Mouse (Mus musculus) heart, adult 2 months (tissue): ENCODE data around the gene Hps5. TPM values are rescaled to one million over a fixed set of nuclear protein-coding genes. Genes with fewer than 3 reads are reported as not detected.

Experiments
- DNase-seq, 2 experiments: peaks; one replicate each; pipeline ENCODE4 v3.0.0; 2021
- H3K27ac ChIP-seq: fragments of 200-600 bp; 2 replicates; pipeline ENCODE4 v1.8.1; 2022
- H3K27me3 ChIP-seq: fragments of 200-500 bp; 2 replicates; pipeline ENCODE4 v1.6.1; 2012; ENCODE audit warnings: mild to moderate bottlenecking, low read length, inconsistent platforms, mixed read lengths; ENCODE audit not compliant: control insufficient read depth, insufficient read depth
- H3K36me3 ChIP-seq: fragments of 200-500 bp; 2 replicates; pipeline ENCODE4 v1.6.1; 2012; ENCODE audit warnings: low read length, inconsistent platforms; ENCODE audit not compliant: control insufficient read depth, insufficient read depth
- H3K4me1 ChIP-seq: fragments of 200-500 bp; 2 replicates; pipeline ENCODE4 v1.6.1; 2011; ENCODE audit warnings: low read length; ENCODE audit not compliant: control insufficient read depth, insufficient read depth
- H3K4me3 ChIP-seq: fragments of 200-600 bp; 2 replicates; pipeline ENCODE4 v1.8.1; 2022
- H3K79me2 ChIP-seq: fragments of 200-500 bp; replicated peaks from 2 replicates; pipeline ENCODE4 v1.6.1; 2012; ENCODE audit warnings: mild to moderate bottlenecking, inconsistent platforms, low read length, moderate library complexity, mixed read lengths; ENCODE audit not compliant: control insufficient read depth, insufficient read depth
- H3K9ac ChIP-seq: fragments of 200-500 bp; 2 replicates; pipeline ENCODE4 v1.6.1; 2012; ENCODE audit warnings: low read depth, mild to moderate bottlenecking, control low read depth, inconsistent platforms, low read length, mixed read lengths
- CTCF ChIP-seq: fragments of 200-600 bp; IDR thresholded peaks from 2 replicates; pipeline ENCODE4 v1.8.1; 2022; ENCODE audit warnings: antibody characterized with exemption, mild to moderate bottlenecking, moderate library complexity
- EP300 ChIP-seq: fragments of 200-500 bp; IDR thresholded peaks from 2 replicates; pipeline ENCODE4 v1.6.1; 2011; ENCODE audit warnings: low read depth, low read length, control low read depth; ENCODE audit not compliant: insufficient read depth
- POLR2A ChIP-seq: fragments of 200-500 bp; IDR thresholded peaks from 2 replicates; pipeline ENCODE4 v1.6.1; 2011; ENCODE audit warnings: mild to moderate bottlenecking, low read depth, low read length, control low read depth; ENCODE audit not compliant: insufficient read depth
- WGBS: fragments of 180-500 bp; shearing (Covaris S2); methylation state at CpG from one replicate; pipeline ENCODE4 v1.1.7; 2018; 5-methylcytosine and 5-hydroxymethylcytosine counted together
- intact Hi-C: fragments of 180-260 bp; cut with DNase I; formaldehyde crosslinking; loops from one replicate; pipeline ENCODE4 v1.15.1; 2025
- polyA plus RNA-seq: library from polyadenylated mRNA; depleted of rRNA; stranded (reverse); fragments of >200 nt; gene quantifications from 2 replicates; pipeline ENCODE4 v1.2.3, GENCODE M21; 2012
- total RNA-seq, 2 experiments: library from RNA; stranded (reverse); gene quantifications; 2 replicates each; pipeline ENCODE4 v1.2.3; 2021

Gene Hps5
- total and polyA plus RNA-seq, 3 experiments: 5.2 to 9.2 (median 7.5) TPM

DNA sequence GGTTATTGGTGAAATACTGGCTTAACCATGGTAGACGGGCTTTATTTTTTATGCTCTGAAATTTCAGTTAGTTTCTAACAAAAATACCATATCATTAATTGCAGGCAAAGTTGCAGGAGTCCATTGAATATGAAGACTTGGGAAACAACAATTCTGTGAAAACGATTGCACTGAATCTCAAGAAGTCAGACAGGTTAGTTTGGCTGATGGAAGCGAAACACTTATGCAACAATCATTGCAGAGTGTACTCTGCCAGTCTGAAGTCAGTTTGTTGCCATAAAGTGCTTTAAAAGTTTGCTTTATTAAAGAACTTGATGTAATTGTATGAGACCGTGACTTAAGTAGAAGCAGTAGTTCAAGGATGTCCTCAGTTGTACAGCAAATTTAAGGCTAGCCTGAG, 18.1 kb upstream of the Hps5 start:
- H3K4me3 ChIP-seq: no peak overlapping the region
- H3K79me2 ChIP-seq: no peaks in the 10 kb centered on the region
- TF ChIP-seq EP300 (no peak), CTCF (no peak), POLR2A (no peak)
- no peak overlapping the region for H3K9ac ChIP-seq
- DNase-seq: no peak
- 87% methylated on average over 4 of the region's 4 CpGs for WGBS
- H3K36me3 ChIP-seq: no peaks in the 10 kb centered on the region; the same call in none of the 2 replicates
- H3K27ac ChIP-seq: no peak overlapping the region
- intact Hi-C loops: no loop called here
- no peaks in the 10 kb centered on the region for H3K27me3 ChIP-seq
- no peaks in the 10 kb centered on the region for H3K4me1 ChIP-seq

DNA sequence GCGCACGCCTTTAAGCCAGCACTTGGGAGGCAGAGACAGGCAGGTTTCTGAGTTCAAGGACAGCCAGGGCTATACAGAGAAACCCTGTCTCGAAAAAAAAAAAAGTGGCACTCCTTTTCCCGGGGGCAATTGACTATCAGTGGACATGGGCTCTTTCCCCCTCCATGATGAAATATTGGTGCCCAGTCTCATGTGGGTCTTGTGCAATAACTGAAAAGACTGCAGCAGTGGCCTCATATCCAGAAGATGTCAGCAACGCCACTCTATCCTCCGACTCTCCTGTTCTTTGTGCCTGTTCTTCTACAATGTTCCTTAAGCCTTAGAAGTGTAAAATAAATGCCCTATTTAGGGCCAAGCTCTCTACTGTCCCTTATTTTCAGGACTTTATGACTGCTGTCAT, 14.5 kb upstream of the Hps5 start:
- 94% methylated on average over 6 of the region's 6 CpGs for WGBS
- TF ChIP-seq CTCF (no peak), POLR2A (no peak), EP300 (no peak)

DNA sequence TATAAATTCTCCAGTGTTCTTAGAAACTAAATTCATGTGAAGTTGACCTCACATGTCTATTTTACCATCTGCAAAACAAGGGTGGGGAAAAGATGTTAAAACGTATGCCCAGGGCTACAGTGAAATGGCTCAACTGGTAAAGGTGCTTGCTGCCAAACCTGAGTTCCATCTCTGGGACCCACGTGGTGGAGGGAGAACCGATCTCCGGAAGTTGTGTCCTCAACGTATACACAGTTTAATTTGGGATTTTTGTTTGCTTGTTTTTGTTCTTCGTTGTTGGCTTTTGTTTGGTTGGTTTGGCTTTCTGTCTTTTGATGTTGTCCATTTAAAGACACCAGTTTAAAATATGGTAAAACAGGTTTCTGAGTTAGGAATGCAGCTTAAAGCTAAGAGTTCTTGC, 915 bp upstream of the Hps5 start:
- no peak overlapping the region for H3K9ac ChIP-seq
- peaks cover 4% of the 10 kb centered on the region for H3K4me1 ChIP-seq
- peaks cover 4% of the 10 kb centered on the region for H3K79me2 ChIP-seq
- no peak overlapping the region; the same call in 1 of the 2 replicates for H3K27ac ChIP-seq
- DNase-seq: no peak
- H3K27me3 ChIP-seq: no peaks in the 10 kb centered on the region
- TF ChIP-seq CTCF: no peak
- TF ChIP-seq EP300: no peak
- no peak for TF ChIP-seq POLR2A
- intact Hi-C loops: loop anchor here (2.0 to 10.0 kb wide), 3 partner anchors 50 to 211 kb away; partner anchors contain the start of genes Spty2d1 and Tsg101
- H3K36me3 ChIP-seq: peaks cover 9% of the 10 kb centered on the region
- WGBS: 33% methylated on average over 6 of the region's 6 CpGs
- H3K4me3 ChIP-seq: peak overlapping the region; percentile 60

More for the DNA sequence above, 14.5 kb upstream of the Hps5 start:
- DNase-seq: no peak
- no peaks in the 10 kb centered on the region; the same call in none of the 2 replicates for H3K36me3 ChIP-seq
- H3K27ac ChIP-seq: no peak overlapping the region
- intact Hi-C loops: no loop called here
- H3K4me3 ChIP-seq: no peak overlapping the region
- H3K9ac ChIP-seq: no peak overlapping the region
- no peaks in the 10 kb centered on the region for H3K4me1 ChIP-seq
- no peaks in the 10 kb centered on the region for H3K27me3 ChIP-seq
- H3K79me2 ChIP-seq: no peaks in the 10 kb centered on the region

DNA sequence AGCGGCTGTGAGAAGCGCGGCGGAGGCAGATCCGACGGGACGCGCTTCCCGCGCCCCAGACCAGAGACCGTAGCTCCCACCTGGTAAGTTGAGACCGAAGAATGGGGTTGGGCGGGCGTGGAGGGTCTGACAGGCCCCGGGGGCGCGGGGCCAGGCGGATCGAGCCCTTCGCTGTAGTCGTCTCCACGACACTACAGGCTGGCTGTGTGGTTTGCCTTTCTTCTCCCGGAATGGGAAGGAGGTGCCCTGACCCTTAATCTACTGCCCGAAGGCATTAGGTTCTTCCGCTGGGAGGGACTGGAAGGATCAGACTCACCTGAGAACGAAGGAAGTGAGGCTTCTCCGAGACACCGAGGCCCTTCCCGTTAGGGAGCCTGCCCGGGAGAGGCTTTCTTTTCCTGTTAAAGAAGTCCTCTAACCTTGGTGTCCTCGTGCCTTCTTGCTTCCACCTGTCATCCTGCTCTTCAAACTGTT, 379 bp upstream of the Hps5 start:
- Histone ChIP-seq H3K4me1 (peaks cover 4% of the 10 kb centered on the region), H3K36me3 (peaks cover 9% of the 10 kb centered on the region), H3K79me2 (peaks cover 4% of the 10 kb centered on the region), H3K9ac (peak overlapping the region; percentile 94), H3K4me3 (peak overlapping the region; percentile 60), H3K27me3 (no peaks in the 10 kb centered on the region), H3K27ac (peak overlapping the region; percentile 94)
- intact Hi-C loops: loop anchor here (2.0 to 10.0 kb wide), 3 partner anchors 51 to 211 kb away; partner anchors contain the start of genes Spty2d1 and Tsg101
- under 1% methylated on average over 31 of the region's 31 CpGs for WGBS
- no peak for TF ChIP-seq POLR2A
- no peak for TF ChIP-seq EP300
- no peak for TF ChIP-seq CTCF
- DNase-seq: no peak

DNA sequence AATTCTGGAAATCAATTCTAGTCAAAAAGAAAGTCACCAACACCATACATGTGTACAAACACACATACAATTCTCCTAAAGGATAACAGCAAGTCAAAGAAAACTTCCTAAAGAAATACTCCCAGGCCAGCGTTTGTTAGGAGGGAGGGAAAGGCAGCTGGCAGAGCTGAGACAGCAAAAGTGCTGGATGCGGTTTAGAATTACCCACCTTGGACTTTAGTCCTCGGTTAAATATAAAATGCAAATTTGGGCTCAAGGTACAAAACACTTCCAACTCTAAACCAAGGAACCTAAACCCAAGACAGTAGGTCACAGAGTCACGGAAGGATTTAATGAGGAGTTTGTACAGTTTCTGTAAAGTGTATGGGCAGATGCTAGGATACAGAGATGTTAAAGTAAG, 2.0 kb downstream of the Hps5 start:
- no peaks in the 10 kb centered on the region for H3K27me3 ChIP-seq
- H3K79me2 ChIP-seq: peaks cover 4% of the 10 kb centered on the region
- H3K4me3 ChIP-seq: no peak overlapping the region
- peaks cover 9% of the 10 kb centered on the region for H3K36me3 ChIP-seq
- H3K27ac ChIP-seq: no peak overlapping the region
- no peak overlapping the region for H3K9ac ChIP-seq
- DNase-seq: no peak
- TF ChIP-seq CTCF: no peak
- TF ChIP-seq POLR2A: no peak
- TF ChIP-seq EP300: no peak
- peaks cover 4% of the 10 kb centered on the region for H3K4me1 ChIP-seq
- intact Hi-C loops: loop anchor here (10.0 kb wide), 1 partner anchor 121 kb away; the partner anchor contains the start of gene Tsg101
- 84% methylated on average over 4 of the region's 4 CpGs for WGBS

DNA sequence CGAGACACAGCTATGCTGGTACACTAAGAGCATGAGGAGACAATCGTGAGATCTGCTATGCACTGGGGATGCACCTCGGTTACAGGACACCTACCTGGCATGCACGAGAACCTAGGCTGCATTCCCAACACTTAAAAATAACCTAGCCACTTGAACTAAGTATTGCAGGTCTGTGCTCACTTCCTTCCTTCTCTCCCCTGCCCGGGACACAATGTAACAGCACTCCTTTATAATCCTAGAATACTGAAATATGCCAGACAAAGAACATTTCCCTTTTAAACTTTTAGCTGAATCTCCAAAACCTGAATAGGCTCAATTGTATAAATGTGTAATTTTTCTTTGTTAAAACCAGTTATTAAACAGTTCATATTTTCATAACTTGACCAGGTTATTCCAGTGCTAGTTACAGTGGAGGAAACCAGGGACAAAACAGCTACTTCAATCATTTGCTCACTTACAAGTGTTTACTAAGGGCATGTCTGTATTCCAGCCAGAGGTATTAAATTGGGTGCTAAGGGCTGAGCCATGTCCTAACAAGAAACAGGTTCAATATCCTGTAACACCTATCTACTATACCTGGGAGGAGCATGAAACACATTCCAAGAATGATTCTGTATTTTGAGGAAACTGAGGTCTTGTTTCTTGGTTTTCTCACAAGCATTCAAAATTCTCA, 6.6 kb downstream of the Hps5 start:
- no peaks in the 10 kb centered on the region for H3K79me2 ChIP-seq
- H3K36me3 ChIP-seq: peaks cover 2% of the 10 kb centered on the region
- no peak overlapping the region for H3K27ac ChIP-seq
- WGBS: 50% methylated on average over 5 of the region's 5 CpGs
- no peak for DNase-seq
- TF ChIP-seq POLR2A (no peak), CTCF (no peak), EP300 (no peak)
- H3K9ac ChIP-seq: no peak overlapping the region
- H3K4me1 ChIP-seq: no peaks in the 10 kb centered on the region
- intact Hi-C loops: no loop called here
- no peaks in the 10 kb centered on the region for H3K27me3 ChIP-seq
- H3K4me3 ChIP-seq: no peak overlapping the region
